Mouse (Mus musculus): ENCODE data around the gene Slfn1.
A peak's percentile ranks its signal among the peaks of the same experiment; 100 is the strongest.
"Not testable (repeated sequence)": the region's sequence is repeated elsewhere in the genome, so short reads cannot be mapped to it uniquely, and the experiment has no call there.

The Slfn1 gene

DNA sequence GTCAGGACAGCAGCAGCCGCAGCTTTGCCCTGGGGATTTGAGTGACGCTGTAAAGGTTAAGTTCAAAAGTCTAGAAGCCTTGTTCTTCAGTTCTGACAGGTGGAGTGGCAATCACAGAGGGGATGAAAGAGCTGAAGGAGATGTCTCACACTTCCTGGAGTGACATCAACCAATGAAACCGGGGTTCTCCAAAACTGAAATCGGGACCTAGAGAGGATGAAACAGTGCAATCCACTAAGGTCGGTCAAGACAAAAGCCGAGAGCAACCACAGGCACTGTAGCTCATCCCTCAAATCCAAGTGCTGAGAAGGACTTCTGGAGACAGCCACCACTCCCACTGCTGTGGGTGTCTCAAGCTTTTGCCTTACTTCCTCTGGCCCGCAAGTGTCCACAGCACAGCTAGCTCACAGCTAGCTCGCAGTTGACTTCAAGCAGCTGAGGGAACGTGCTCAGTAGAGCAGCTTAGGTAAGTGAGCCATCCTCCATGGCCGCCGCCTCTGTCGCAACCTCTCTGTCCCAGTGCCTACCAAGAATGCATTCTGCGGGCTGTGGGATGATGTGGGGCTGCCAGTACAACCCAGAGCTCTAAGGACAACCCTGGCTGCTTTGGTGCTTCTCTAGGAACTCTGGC is at the start of gene Slfn1:
TSS of gene Slfn1 (plus strand) at position 253 of the 631 bp plus-strand sequence.
- DNase-seq (ENCODE audit: low spot score) = no peak

GRCm38 (mm10) chr11:83067982-83068694 is 48.5 kb upstream of the Slfn1 start:
- no peak for DNase-seq (ENCODE audit: low spot score)

GRCm38 (mm10) chr11:83070321-83070970 is 46.2 kb upstream of the Slfn1 start:
- no peak for DNase-seq (ENCODE audit: low spot score)

GRCm38 (mm10) chr11:83077714-83078422 is 38.8 kb upstream of the Slfn1 start:
- DNase-seq (ENCODE audit: low spot score) = no peak

GRCm38 (mm10) chr11:83078423-83079140 is 38.1 kb upstream of the Slfn1 start:
- DNase-seq (ENCODE audit: low spot score) = no peak

GRCm38 (mm10) chr11:83079487-83080199 is 37.0 kb upstream of the Slfn1 start:
- DNase-seq (ENCODE audit: low spot score) = no peak

- no peak for DNase-seq (ENCODE audit: low spot score)
These were observed 33.7 kb upstream of the Slfn1 start for GRCm38 (mm10) chr11:83082741-83083473.

GRCm38 (mm10) chr11:83084161-83084560 is 32.5 kb upstream of the Slfn1 start:
- DNase-seq (ENCODE audit: low spot score) = no peak

DNA sequence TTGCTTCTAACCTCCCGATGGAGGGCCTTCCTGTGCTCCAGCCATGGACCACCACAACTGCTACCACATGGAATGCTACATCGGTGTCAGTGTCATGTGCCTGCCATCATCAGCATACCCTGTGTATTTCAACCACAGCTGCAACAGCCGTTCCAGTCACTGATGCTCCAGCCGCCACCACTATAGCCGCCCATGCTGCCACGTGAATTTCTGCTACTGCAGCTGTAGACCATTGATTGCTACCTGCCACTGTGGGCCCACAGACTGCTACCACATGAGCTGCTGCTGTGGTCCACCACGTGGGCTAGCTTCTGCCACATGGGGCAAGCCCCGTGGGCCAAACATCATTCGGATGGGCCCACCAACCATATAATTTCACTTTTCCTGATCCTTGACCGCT is 31.9 kb upstream of the Slfn1 start:
- DNase-seq (ENCODE audit: low spot score) = no peak

- peak; percentile 13 for DNase-seq (ENCODE audit: low spot score)
These were observed 1.5 kb upstream of the Slfn1 start for GRCm38 (mm10) chr11:83115138-83115537.

DNA sequence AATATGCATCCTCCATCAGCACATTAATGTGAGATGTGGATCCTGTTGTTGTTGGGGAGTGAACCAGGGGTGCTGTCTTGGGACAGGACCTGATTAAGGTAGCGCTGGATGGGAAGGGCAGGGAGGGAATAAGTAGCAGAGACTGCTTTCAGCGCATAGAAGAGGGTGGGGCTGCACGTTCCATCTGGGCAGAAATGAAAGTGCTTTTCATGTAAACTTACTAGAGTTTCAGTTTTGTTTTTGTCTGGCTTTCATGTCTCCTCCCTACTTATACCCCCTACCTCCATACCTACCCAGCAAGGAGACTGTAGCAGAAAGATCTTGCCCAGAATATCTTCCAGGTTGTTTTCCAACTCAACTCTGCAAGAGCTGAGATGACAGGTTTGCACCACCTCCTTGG is 1.4 kb downstream of the Slfn1 start:
- DNase-seq (ENCODE audit: low spot score) = no peak

DNA sequence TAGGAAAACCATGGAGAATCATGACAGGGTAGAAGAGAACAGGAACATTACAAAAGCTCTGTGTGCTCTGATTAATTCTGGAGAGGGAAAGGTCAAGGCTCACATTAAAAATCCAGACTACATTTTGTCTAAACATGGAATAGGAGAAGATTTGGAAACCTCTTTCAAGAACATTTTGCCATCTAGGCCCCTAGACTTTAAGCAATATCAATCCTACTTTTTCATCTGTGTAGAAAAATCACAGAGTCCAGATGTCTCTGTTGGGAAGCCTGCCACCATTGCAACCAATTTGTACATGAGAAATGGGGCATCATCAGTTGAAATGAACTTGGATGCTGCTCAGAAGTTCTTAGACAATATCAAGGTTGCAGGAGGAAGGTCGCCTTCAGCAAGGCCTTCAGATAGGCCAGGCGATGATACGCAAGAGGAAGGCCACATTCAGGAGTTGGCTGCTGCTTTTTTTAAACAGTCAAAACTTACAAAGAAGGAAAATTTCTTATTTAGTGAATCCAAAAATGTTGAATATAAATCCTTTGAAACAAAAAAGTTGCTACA is 4.6 kb downstream of the Slfn1 start:
- no peak for DNase-seq (ENCODE audit: low spot score)

GRCm38 (mm10) chr11:83123198-83123597 is 6.5 kb downstream of the Slfn1 start:
- DNase-seq (ENCODE audit: low spot score) = no peak

DNA sequence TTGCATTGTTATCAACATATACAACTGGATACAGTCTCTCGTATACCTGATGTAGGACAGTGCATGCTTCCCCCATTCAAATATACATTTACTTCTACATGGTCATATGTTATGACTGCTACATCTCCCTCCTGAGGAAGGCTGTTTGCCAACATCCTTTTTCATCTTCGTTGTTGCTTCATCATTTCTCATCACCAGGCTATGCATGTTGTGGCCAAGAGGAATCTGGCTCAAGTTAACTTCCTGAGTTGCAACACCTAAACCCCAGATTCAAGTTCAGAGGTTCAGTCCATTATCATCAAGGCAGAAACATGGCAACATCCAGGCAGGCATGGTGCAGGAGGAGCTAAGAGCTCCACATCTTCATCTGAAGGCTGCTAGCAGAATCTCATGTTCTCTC is 8.3 kb downstream of the Slfn1 start:
- no peak for DNase-seq (ENCODE audit: low spot score)

DNA sequence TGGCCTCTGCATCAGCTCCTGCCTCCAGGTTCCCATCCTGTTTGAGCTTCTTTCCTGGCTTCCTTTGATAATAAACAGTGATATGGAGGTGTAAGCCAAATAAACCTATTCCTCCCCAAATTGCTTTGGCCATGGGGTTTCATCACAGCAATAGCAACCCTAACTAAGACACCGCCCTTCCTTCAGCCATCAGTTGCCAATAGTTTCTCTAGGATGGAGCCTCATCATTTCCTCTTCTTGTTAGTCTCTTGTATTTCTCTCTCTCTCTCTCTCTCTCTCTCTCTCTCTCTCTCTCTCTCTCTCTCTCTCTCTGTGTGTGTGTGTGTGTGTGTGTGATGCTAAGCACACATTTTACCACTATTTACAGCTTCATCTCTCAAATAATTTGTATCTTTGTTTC is 9.0 kb downstream of the Slfn1 start:
- DNase-seq (ENCODE audit: low spot score) = not testable (repeated sequence)

DNA sequence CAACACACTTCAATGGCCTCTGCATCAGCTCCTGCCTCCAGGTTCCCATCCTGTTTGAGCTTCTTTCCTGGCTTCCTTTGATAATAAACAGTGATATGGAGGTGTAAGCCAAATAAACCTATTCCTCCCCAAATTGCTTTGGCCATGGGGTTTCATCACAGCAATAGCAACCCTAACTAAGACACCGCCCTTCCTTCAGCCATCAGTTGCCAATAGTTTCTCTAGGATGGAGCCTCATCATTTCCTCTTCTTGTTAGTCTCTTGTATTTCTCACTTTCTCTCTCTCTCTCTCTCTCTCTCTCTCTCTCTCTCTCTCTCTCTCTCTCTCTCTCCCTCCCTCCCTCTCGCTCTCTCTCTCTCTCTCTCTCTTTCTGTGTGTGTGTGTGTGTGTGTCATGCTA is 20.6 kb downstream of the Slfn1 start:
- DNase-seq (ENCODE audit: low spot score) = not testable (repeated sequence)

DNA sequence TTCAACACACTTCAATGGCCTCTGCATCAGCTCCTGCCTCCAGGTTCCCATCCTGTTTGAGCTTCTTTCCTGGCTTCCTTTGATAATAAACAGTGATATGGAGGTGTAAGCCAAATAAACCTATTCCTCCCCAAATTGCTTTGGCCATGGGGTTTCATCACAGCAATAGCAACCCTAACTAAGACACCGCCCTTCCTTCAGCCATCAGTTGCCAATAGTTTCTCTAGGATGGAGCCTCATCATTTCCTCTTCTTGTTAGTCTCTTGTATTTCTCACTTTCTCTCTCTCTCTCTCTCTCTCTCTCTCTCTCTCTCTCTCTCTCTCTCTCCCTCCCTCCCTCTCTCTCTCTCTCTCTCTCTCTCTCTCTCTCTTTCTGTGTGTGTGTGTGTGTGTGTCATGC is 32.3 kb downstream of the Slfn1 start:
- DNase-seq (ENCODE audit: low spot score) = not testable (repeated sequence)

All from embryo, embryonic 10.5 days (tissue).